Mouse (Mus musculus): ENCODE measurements around the gene Tjp3.

GRCm38 (mm10) chr10:81247804-81248203 lies 43.6 kb downstream of the Tjp3 start:
- TF ChIP-seq CTCF (IDR thresholded peaks at IDR 0.05; ENCODE audit: extremely low read depth, insufficient read depth, low read length) (no peak), POLR2A (IDR thresholded peaks at IDR 0.05; ENCODE audit: extremely low read depth, insufficient read depth, low read length) (no peak)
